Mouse (Mus musculus) CD4-positive naive resting alpha-beta T cell, adult 57 days (primary cell): ENCODE measurements around the gene Ccdc34. TPM values are rescaled to one million over a fixed set of nuclear protein-coding genes. Genes with fewer than 3 reads are reported as not detected.

Experiments
- total RNA-seq: library from RNA; stranded (reverse); gene quantifications from one replicate; pipeline ENCODE4 v1.2.4, GENCODE M21; 2023

The Ccdc34 gene
- 3.1 TPM for total RNA-seq

GRCm38 (mm10) chr2:110017616-110018505 lies at the start of gene Ccdc34:
Gene Ccdc34, plus strand, starts transcription at chr2:110017817.

Other genes starting within 250 kb of the Ccdc34 start
- gene Lin7c, start 127.0 kb upstream of the Ccdc34 start, total RNA-seq = 55.3 TPM
- gene Lgr4, start 100.2 kb upstream of the Ccdc34 start, total RNA-seq = 0.21 TPM